Mouse (Mus musculus): ENCODE measurements around the gene Scand1.

DNA sequence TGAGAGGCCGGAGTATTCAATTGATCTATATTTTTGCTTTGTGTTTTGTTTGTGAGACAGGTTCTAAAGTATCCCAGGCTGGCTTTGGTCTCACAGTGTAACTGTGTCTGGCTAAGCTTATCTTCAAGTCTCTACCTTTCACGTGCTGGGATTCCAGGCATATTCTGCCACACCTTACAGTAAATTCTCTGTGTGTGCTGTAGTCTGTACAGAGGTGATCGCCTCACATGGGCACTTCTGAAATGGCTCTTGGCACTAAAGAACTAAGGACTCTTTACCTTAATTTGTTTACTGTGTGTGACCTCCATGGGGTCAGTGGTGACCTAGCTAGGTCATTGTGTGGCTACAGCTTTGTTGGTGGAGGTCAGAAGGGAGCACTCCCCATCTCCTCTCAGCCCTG is 16.3 kb downstream of the Scand1 start:
- TF ChIP-seq CTCF (IDR thresholded peaks at IDR 0.05; ENCODE audit: low read depth, low read length) = no peak
- no peak for TF ChIP-seq POLR2A (IDR thresholded peaks at IDR 0.05; ENCODE audit: extremely low read depth, insufficient read depth, low read length)

All from liver, adult 2 months (tissue).